Mouse (Mus musculus): Measurements from ENCODE around the gene Ppp4r4. TPM values are rescaled to one million over a fixed set of nuclear protein-coding genes. Genes with fewer than 3 reads are reported as not detected.

Ppp4r4 gene
- polyA plus RNA-seq, 1 experiment from 2014 or later, result 1.8 TPM

DNA sequence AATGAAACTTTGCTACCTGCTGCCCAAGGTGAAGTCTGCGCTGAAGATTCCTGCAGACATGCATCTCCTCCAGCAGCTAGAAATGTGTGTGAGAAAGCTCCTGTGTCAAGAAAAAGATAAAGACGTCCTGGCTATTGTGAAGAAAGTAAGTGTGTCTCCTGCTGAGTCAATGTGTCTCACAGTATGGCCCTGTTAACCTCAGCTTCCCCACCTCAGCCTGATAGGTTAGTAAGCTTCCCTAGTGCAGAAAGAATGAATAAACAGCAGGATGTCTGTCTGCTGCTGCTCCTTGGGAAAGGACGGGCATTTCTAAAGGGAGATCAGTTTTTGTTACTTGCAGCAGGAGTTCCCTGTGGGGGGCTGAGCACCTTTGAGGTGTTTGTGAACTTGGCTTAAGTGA, 68.3 kb downstream of the Ppp4r4 start:
- ATAC-seq (replicated peaks; ENCODE audit: low FRiP score, low read depth) (no peak), DNase-seq (ENCODE audit: low spot score) (no peak)
- Histone ChIP-seq H3K27me3 (ENCODE audit: insufficient read depth, low read length) (no peaks in the 10 kb centered on the region), H3K27ac (no peak overlapping the region), H3K9me3 (replicated peaks; ENCODE audit: low read length) (no peaks in the 10 kb centered on the region), H3K4me2 (ENCODE audit: low read length) (no peak overlapping the region), H3K36me3 (ENCODE audit: insufficient read depth, low read length) (no peaks in the 10 kb centered on the region), H3K4me1 (replicated peaks; ENCODE audit: insufficient read depth, low read length) (no peaks in the 10 kb centered on the region), H3K4me3 (replicated peaks; ENCODE audit: low read depth, low read length) (no peak overlapping the region), H3K9ac (ENCODE audit: low read depth, low read length) (no peak overlapping the region)
- WGBS, result 46% methylated on average over 3 of the region's 3 CpGs
- no peak for TF ChIP-seq CTCF (IDR thresholded peaks at IDR 0.05; ENCODE audit: low read depth)

DNA sequence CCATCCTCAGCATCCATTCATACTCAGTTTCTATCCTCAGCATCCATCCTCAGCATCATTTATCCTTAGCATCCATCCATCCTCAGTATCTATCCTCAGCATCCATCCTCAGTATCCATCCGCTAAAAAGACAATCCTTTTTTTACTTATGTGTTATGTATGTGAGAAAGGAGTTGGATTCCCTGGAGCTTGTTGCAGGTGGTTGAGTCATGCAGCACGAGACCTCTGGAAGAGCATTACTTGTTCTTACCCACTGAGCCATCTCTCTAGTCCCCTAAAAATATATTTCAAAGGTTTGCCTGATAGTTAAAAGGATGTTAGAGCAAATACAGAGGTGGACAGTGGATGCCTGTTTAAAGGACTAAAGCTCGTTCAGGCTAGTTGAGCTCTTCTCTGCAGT, 69.8 kb downstream of the Ppp4r4 start:
- no peaks in the 10 kb centered on the region for H3K4me1 ChIP-seq (replicated peaks; ENCODE audit: insufficient read depth, low read length)

DNA sequence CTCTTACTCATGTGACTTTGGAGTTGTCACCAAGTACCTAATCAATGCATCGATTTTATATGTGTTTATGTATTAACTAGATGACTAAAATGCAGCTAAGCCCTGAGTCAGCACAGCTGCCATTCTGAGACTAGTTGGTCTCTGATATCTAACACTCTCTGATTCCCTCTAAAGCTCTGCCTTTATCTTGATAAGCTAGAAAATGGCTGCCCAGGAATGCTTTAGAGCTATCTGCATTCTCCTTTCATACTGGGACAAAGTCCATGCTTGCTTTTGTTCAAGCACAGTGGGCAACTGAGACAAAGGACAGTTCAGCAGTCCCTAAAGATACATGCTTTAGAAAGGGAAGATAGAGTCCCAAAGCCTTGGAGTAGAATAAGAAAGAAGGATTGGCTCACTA, 83.1 kb downstream of the Ppp4r4 start:
- Histone ChIP-seq H3K9me3 (replicated peaks; ENCODE audit: low read length) (no peaks in the 10 kb centered on the region), H3K27ac (no peak overlapping the region), H3K27me3 (ENCODE audit: insufficient read depth, low read length) (no peaks in the 10 kb centered on the region), H3K4me2 (ENCODE audit: low read length) (no peak overlapping the region), H3K4me3 (replicated peaks; ENCODE audit: low read depth, low read length) (no peak overlapping the region), H3K4me1 (replicated peaks; ENCODE audit: insufficient read depth, low read length) (no peaks in the 10 kb centered on the region), H3K36me3 (ENCODE audit: insufficient read depth, low read length) (no peaks in the 10 kb centered on the region), H3K9ac (ENCODE audit: low read depth, low read length) (no peak overlapping the region)
- TF ChIP-seq CTCF (IDR thresholded peaks at IDR 0.05; ENCODE audit: low read depth), result no peak
- whole genome bisulfite sequencing, result 86% methylated on average over 1 of the region's 1 CpGs
- DNase-seq (ENCODE audit: low spot score) (no peak), ATAC-seq (replicated peaks; ENCODE audit: low FRiP score, low read depth) (no peak)

More for the DNA sequence above, 69.8 kb downstream of the Ppp4r4 start:
- no peak for DNase-seq (ENCODE audit: low spot score)
- Histone ChIP-seq H3K36me3 (ENCODE audit: insufficient read depth, low read length) (no peaks in the 10 kb centered on the region), H3K27ac (no peak overlapping the region), H3K9ac (ENCODE audit: low read depth, low read length) (no peak overlapping the region), H3K4me3 (replicated peaks; ENCODE audit: low read depth, low read length) (no peak overlapping the region), H3K27me3 (ENCODE audit: insufficient read depth, low read length) (no peaks in the 10 kb centered on the region), H3K9me3 (replicated peaks; ENCODE audit: low read length) (no peaks in the 10 kb centered on the region), H3K4me2 (ENCODE audit: low read length) (no peak overlapping the region)
- TF ChIP-seq CTCF (IDR thresholded peaks at IDR 0.05; ENCODE audit: low read depth), result no peak
- 83% methylated on average over 3 of the region's 3 CpGs for WGBS
- no peak for ATAC-seq (replicated peaks; ENCODE audit: low FRiP score, low read depth)

DNA sequence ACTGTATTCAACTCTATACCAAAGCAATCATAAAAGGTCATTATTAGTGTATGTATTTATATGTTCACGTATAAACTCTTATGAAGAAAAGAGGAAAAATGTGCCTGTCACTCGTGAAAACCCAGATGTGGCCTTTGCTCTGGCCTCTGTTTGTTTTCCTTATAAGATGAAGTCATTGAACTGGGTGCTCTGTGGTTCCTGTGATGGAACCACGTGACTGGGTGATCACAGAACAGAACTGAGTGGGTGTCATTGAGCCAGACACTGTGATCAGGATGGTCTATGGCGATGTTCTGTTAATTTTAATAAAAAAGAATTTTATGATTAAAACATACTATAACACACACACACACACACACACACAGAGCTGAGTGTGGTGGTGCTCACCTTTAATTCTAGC, 83.7 kb downstream of the Ppp4r4 start:
- 78% methylated on average over 4 of the region's 4 CpGs for WGBS
- no peak for TF ChIP-seq CTCF (IDR thresholded peaks at IDR 0.05; ENCODE audit: low read depth)
- H3K27me3 ChIP-seq (ENCODE audit: insufficient read depth, low read length), result no peaks in the 10 kb centered on the region
- H3K27ac ChIP-seq, result no peak overlapping the region
- ATAC-seq (replicated peaks; ENCODE audit: low FRiP score, low read depth), result no peak
- no peaks in the 10 kb centered on the region for H3K36me3 ChIP-seq (ENCODE audit: insufficient read depth, low read length)
- no peak for DNase-seq (ENCODE audit: low spot score)
- H3K4me2 ChIP-seq (ENCODE audit: low read length), result no peak overlapping the region
- no peak overlapping the region for H3K4me3 ChIP-seq (replicated peaks; ENCODE audit: low read depth, low read length)
- no peaks in the 10 kb centered on the region for H3K9me3 ChIP-seq (replicated peaks; ENCODE audit: low read length)
- H3K4me1 ChIP-seq (replicated peaks; ENCODE audit: insufficient read depth, low read length), result no peaks in the 10 kb centered on the region
- H3K9ac ChIP-seq (ENCODE audit: low read depth, low read length), result no peak overlapping the region

DNA sequence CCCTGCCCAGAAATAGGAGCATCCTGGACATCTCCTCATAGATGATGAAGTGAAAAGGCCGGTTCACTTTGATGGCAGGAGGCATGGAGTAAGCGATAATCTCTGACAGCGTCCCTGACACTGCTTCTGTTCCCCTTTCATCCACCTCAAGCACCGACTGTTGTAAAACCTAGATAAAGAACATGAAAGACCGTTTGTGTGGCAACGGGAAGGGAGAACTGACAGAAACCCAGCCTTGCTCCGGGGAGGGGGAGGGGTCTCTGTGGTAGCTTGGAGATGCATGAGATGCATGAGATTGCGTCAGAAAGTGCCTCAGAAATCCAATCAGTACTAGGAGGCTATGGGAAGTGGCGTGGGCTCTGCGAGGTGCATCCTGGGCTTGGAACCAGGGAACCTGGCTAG, 84.8 kb downstream of the Ppp4r4 start:
- Histone ChIP-seq H3K9me3 (replicated peaks; ENCODE audit: low read length) (no peaks in the 10 kb centered on the region), H3K9ac (ENCODE audit: low read depth, low read length) (no peak overlapping the region), H3K27me3 (ENCODE audit: insufficient read depth, low read length) (no peaks in the 10 kb centered on the region), H3K36me3 (ENCODE audit: insufficient read depth, low read length) (no peaks in the 10 kb centered on the region), H3K4me2 (ENCODE audit: low read length) (no peak overlapping the region), H3K4me1 (replicated peaks; ENCODE audit: insufficient read depth, low read length) (no peaks in the 10 kb centered on the region), H3K27ac (no peak overlapping the region), H3K4me3 (replicated peaks; ENCODE audit: low read depth, low read length) (no peak overlapping the region)
- ATAC-seq (replicated peaks; ENCODE audit: low FRiP score, low read depth) (no peak), DNase-seq (ENCODE audit: low spot score) (no peak)
- no peak for TF ChIP-seq CTCF (IDR thresholded peaks at IDR 0.05; ENCODE audit: low read depth)
- 83% methylated on average over 10 of the region's 10 CpGs for WGBS

DNA sequence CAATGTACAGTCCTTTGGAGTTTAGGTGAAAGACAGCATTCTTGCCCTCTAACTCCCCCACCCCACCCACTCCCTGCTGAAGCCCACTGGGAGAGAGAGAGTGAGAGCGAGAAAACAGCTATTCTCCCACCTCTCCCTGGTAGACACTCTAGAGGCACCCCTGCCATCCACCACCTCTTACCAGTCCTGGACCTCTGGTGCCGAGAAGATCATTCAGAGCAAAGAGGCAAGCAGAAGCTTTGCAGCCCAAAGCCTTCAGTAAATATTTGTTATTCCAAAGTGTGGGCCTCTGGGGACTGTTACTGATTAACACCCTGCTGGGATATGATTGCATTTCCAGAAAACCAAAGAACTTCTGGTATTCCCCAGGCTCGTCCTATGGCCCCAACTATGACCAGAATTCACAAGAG, 99.1 kb downstream of the Ppp4r4 start, which contains the start of gene Serpina10:
Serpina10 (minus strand) TSS at position 242 of the 410 bp plus-strand sequence.
- DNase-seq (ENCODE audit: low spot score) (no peak), ATAC-seq (replicated peaks; ENCODE audit: low FRiP score, low read depth) (no peak)
- Histone ChIP-seq H3K36me3 (ENCODE audit: insufficient read depth, low read length) (no peaks in the 10 kb centered on the region), H3K4me1 (replicated peaks; ENCODE audit: insufficient read depth, low read length) (no peaks in the 10 kb centered on the region), H3K4me3 (replicated peaks; ENCODE audit: low read depth, low read length) (no peak within 1 kb of the TSS), H3K9me3 (replicated peaks; ENCODE audit: low read length) (no peaks in the 10 kb centered on the region), H3K27ac (no peak within 1 kb of the TSS), H3K9ac (ENCODE audit: low read depth, low read length) (no peak within 1 kb of the TSS), H3K27me3 (ENCODE audit: insufficient read depth, low read length) (no peaks in the 10 kb centered on the region), H3K4me2 (ENCODE audit: low read length) (no peak within 1 kb of the TSS)
- TF ChIP-seq CTCF (IDR thresholded peaks at IDR 0.05; ENCODE audit: low read depth), result no peak
- 61% methylated on average over 3 of the region's 3 CpGs for WGBS

DNA sequence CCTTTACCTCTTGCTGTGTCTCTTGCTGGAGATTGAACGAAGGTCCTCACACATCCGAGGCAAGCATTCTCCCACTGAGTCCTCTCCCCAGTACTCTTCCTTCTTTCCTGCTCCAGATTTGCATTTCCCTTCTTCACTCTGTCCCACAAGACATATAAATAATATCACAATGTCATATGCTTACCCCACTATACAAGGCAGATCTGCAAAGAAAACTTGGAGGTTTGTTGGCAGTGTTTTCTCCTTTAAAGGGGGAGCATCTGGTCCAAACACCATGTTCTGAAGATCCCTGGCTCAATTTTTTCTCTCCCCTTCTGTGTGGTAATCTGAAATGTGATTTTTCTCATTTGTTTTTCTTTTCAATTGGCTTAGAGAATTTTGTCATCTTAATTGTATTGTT, 102.3 kb downstream of the Ppp4r4 start:
- WGBS, result 82% methylated on average over 2 of the region's 2 CpGs
- no peak for TF ChIP-seq CTCF (IDR thresholded peaks at IDR 0.05; ENCODE audit: low read depth)
- H3K4me1 ChIP-seq (replicated peaks; ENCODE audit: insufficient read depth, low read length), result no peaks in the 10 kb centered on the region
- DNase-seq (ENCODE audit: low spot score) (no peak), ATAC-seq (replicated peaks; ENCODE audit: low FRiP score, low read depth) (no peak)
- no peak overlapping the region for H3K9ac ChIP-seq (ENCODE audit: low read depth, low read length)
- no peaks in the 10 kb centered on the region for H3K36me3 ChIP-seq (ENCODE audit: insufficient read depth, low read length)
- H3K4me3 ChIP-seq (replicated peaks; ENCODE audit: low read depth, low read length), result no peak overlapping the region
- no peak overlapping the region for H3K27ac ChIP-seq
- H3K9me3 ChIP-seq (replicated peaks; ENCODE audit: low read length), result no peaks in the 10 kb centered on the region
- H3K4me2 ChIP-seq (ENCODE audit: low read length), result no peak overlapping the region
- H3K27me3 ChIP-seq (ENCODE audit: insufficient read depth, low read length), result no peaks in the 10 kb centered on the region

Measured in kidney, postnatal 0 days (tissue).